Mouse (Mus musculus): Measurements from ENCODE around the gene Svep1. TPM values are rescaled to one million over a fixed set of nuclear protein-coding genes. Genes with fewer than 3 reads are reported as not detected.

Gene Svep1
- polyA plus RNA-seq, 1 experiment from 2014 or later: 0.31 TPM

DNA sequence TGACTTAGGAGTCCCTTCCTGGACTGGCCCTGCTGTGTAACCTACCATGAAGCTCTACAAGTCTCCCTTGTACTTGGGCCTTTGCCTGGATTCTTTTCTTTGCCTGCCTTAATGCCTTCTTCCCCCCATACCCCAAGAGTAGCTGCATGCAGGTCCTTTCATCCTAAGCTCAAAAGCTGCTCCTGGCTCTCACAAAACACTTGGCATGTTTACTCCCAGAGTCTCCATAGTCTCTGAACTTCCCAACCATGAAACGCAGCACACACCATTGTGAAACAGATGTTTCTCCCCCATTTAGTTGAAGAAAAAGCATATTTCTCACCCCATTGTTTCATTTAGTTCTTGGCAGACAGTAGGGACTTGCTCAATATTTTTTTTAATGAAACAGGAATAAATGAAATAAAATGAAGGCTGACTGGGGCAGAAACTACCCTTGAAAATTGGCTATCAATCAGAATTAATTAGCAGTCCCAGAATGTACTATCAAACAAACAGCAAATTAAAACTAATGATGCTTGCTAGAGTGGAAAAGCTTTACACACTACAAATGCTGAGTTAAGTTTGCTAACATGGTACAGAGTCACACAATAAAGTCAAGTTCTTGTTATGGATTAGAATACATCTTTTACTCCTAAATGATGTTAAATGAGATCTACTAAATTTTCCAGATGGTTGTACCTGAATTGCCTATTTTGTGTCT lies 72.9 kb downstream of the Svep1 start:
- Histone ChIP-seq H3K4me3 (replicated peaks) (no peak overlapping the region), H3K36me3 (replicated peaks) (no peaks in the 10 kb centered on the region), H3K9ac (no peak overlapping the region), H3K9me3 (replicated peaks) (no peaks in the 10 kb centered on the region), H3K4me2 (no peak overlapping the region), H3K27ac (replicated peaks) (no peak overlapping the region), H3K27me3 (no peaks in the 10 kb centered on the region), H3K4me1 (replicated peaks) (no peaks in the 10 kb centered on the region)
- ATAC-seq (ENCODE audit: insufficient read depth): no peak
- WGBS (ENCODE audit: insufficient replicate concordance): 60% methylated on average over 1 of the region's 1 CpGs

DNA sequence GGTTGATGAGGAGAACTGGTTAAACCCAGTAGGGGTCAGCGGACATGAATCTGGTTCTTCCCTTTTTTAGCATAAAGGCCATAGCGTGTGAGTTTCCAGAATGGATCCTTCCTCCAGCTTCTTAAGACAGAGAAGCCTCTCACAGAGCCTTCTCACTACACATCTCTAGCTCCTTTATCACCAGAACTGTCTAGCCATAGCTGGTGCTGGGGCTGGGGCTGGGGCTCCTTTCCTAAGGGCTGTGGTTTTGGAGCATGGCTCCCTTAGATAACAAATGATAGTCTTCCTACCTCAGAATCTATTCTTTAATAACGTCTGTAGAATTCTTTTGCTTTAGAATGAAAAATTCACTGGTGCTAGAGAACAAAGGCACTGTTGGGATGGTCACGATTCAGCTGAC lies 76.8 kb downstream of the Svep1 start:
- Histone ChIP-seq H3K4me1 (replicated peaks) (no peaks in the 10 kb centered on the region), H3K36me3 (replicated peaks) (no peaks in the 10 kb centered on the region), H3K4me2 (no peak overlapping the region), H3K4me3 (replicated peaks) (no peak overlapping the region), H3K27ac (replicated peaks) (no peak overlapping the region), H3K27me3 (no peaks in the 10 kb centered on the region), H3K9ac (no peak overlapping the region), H3K9me3 (replicated peaks) (no peaks in the 10 kb centered on the region)
- 36% methylated on average over 4 of the region's 4 CpGs for WGBS (ENCODE audit: insufficient replicate concordance)
- ATAC-seq (ENCODE audit: insufficient read depth): no peak

GRCm38 (mm10) chr4:58127024-58127423 lies 79.6 kb downstream of the Svep1 start:
- whole genome bisulfite sequencing (ENCODE audit: insufficient replicate concordance): 7% methylated on average over 5 of the region's 5 CpGs
- H3K27me3 ChIP-seq: no peaks in the 10 kb centered on the region
- H3K4me1 ChIP-seq (replicated peaks): no peaks in the 10 kb centered on the region
- H3K4me3 ChIP-seq (replicated peaks): no peak overlapping the region
- no peak overlapping the region for H3K9ac ChIP-seq
- no peaks in the 10 kb centered on the region for H3K9me3 ChIP-seq (replicated peaks)
- ATAC-seq (ENCODE audit: insufficient read depth): no peak
- H3K27ac ChIP-seq (replicated peaks): no peak overlapping the region
- H3K36me3 ChIP-seq (replicated peaks): no peaks in the 10 kb centered on the region
- no peak overlapping the region for H3K4me2 ChIP-seq

- H3K27ac ChIP-seq (replicated peaks): no peak overlapping the region
- H3K36me3 ChIP-seq (replicated peaks): no peaks in the 10 kb centered on the region
- no peak overlapping the region for H3K4me2 ChIP-seq
- 65% methylated on average over 8 of the region's 8 CpGs for WGBS (ENCODE audit: insufficient replicate concordance)
- H3K27me3 ChIP-seq: no peaks in the 10 kb centered on the region
- no peak for ATAC-seq (ENCODE audit: insufficient read depth)
- H3K9me3 ChIP-seq (replicated peaks): no peaks in the 10 kb centered on the region
- H3K4me1 ChIP-seq (replicated peaks): no peaks in the 10 kb centered on the region
- H3K4me3 ChIP-seq (replicated peaks): no peak overlapping the region
- H3K9ac ChIP-seq: no peak overlapping the region
Observed at GRCm38 (mm10) chr4:58115452-58115851, 91.2 kb downstream of the Svep1 start.

DNA sequence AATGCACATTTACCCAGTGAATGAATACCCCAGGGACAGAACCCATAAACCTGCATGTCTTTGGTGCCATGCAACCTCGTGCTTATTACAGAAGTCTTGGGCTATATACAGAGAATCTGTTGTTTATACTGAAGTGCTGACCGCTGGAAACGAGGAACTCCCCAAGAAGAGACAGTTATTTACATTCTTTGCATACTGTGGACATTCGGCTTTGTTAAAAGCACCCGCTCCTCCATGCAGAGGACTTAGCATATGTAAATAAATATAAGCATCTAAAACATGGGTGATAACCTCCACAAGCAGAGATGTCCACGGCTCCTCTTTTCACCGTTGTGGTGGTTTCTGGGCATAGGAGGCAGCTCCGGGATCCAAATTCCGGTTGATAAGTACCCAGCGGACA lies 95.7 kb downstream of the Svep1 start:
- Histone ChIP-seq H3K4me2 (no peak overlapping the region), H3K4me3 (replicated peaks) (no peak overlapping the region), H3K27ac (replicated peaks) (no peak overlapping the region), H3K36me3 (replicated peaks) (no peaks in the 10 kb centered on the region), H3K9ac (no peak overlapping the region), H3K27me3 (no peaks in the 10 kb centered on the region), H3K9me3 (replicated peaks) (no peaks in the 10 kb centered on the region), H3K4me1 (replicated peaks) (no peaks in the 10 kb centered on the region)
- 66% methylated on average over 10 of the region's 10 CpGs for WGBS (ENCODE audit: insufficient replicate concordance)
- ATAC-seq (ENCODE audit: insufficient read depth): no peak

DNA sequence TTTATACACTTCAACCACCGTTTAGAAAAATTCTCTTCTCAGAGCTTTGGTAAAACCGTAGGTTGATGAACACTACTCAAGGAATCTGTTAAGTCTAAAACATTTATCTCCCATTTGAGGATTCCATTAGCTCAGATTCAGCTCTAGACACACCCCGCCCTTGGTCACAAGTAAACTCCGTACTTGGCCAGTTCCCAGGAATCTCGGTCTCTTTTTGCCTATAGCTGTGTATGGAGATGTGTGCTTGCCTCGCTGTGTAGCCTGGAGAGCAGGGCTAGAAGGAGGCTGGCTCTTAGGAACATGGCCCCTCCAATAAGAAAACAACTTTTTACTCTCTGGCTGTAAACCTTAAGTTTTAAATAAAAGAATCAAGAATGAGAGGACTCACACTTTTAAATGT lies 96.9 kb downstream of the Svep1 start:
- Histone ChIP-seq H3K9ac (no peak overlapping the region), H3K4me2 (no peak overlapping the region), H3K4me3 (replicated peaks) (no peak overlapping the region), H3K27me3 (no peaks in the 10 kb centered on the region), H3K27ac (replicated peaks) (no peak overlapping the region), H3K36me3 (replicated peaks) (no peaks in the 10 kb centered on the region), H3K4me1 (replicated peaks) (no peaks in the 10 kb centered on the region), H3K9me3 (replicated peaks) (no peaks in the 10 kb centered on the region)
- ATAC-seq (ENCODE audit: insufficient read depth): no peak
- 69% methylated on average over 6 of the region's 6 CpGs for WGBS (ENCODE audit: insufficient replicate concordance)

GRCm38 (mm10) chr4:58108364-58108763 lies 98.3 kb downstream of the Svep1 start:
- Histone ChIP-seq H3K9ac (no peak overlapping the region), H3K9me3 (replicated peaks) (no peaks in the 10 kb centered on the region), H3K4me3 (replicated peaks) (no peak overlapping the region), H3K27me3 (no peaks in the 10 kb centered on the region), H3K27ac (replicated peaks) (no peak overlapping the region), H3K4me1 (replicated peaks) (no peaks in the 10 kb centered on the region), H3K4me2 (no peak overlapping the region), H3K36me3 (replicated peaks) (no peaks in the 10 kb centered on the region)
- ATAC-seq (ENCODE audit: insufficient read depth): no peak
- WGBS (ENCODE audit: insufficient replicate concordance): 61% methylated on average over 3 of the region's 3 CpGs

DNA sequence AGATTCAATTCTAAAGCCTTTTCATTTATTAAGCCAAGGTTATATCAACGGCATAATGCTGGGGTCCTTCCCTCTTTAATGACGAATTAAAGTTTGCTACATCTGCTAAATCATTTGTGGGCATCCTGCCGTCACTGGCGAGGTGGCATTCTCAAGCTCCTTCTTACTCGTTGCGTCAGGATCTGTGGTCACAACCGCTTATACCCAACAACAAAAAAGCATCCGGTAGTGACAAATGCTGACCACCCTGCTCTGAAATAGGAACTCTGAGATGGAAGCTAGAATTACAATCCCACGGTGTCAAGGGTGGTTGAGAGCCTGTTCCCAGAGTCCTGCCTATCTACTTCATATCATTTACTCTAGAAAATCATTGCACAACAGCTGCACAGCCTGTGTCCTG lies 108.9 kb downstream of the Svep1 start:
- Histone ChIP-seq H3K36me3 (replicated peaks) (no peaks in the 10 kb centered on the region), H3K4me1 (replicated peaks) (no peaks in the 10 kb centered on the region), H3K4me2 (no peak overlapping the region), H3K4me3 (replicated peaks) (no peak overlapping the region), H3K27me3 (no peaks in the 10 kb centered on the region), H3K9me3 (replicated peaks) (no peaks in the 10 kb centered on the region), H3K27ac (replicated peaks) (no peak overlapping the region), H3K9ac (no peak overlapping the region)
- 43% methylated on average over 9 of the region's 9 CpGs for WGBS (ENCODE audit: insufficient replicate concordance)
- ATAC-seq (ENCODE audit: insufficient read depth): no peak

DNA sequence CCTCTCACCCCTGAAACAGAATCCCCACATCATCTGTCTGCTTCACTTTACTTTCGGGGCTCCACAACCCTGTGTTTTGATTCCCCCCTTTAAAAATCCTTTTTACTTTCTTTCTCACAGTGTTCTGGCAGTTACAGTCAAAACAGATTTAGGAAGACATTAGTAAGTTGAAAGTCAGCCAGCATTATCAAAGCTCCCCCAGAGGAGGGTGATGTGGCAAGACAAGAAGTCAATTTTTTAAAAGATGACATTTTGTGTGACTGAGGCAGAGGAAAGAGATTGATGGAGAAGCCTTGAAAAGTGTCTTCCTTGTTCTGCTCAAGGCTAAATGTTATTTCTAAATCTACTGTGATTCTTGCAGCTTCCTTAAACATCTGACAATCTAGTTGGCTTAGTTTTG lies 119.9 kb downstream of the Svep1 start:
- ATAC-seq (ENCODE audit: insufficient read depth): no peak
- no peak overlapping the region for H3K4me3 ChIP-seq (replicated peaks)
- no peaks in the 10 kb centered on the region for H3K27me3 ChIP-seq
- H3K27ac ChIP-seq (replicated peaks): no peak overlapping the region
- H3K9me3 ChIP-seq (replicated peaks): no peaks in the 10 kb centered on the region
- no peaks in the 10 kb centered on the region for H3K4me1 ChIP-seq (replicated peaks)
- H3K9ac ChIP-seq: no peak overlapping the region
- no peaks in the 10 kb centered on the region for H3K36me3 ChIP-seq (replicated peaks)
- WGBS (ENCODE audit: insufficient replicate concordance): 34% methylated on average over 1 of the region's 1 CpGs
- H3K4me2 ChIP-seq: no peak overlapping the region

DNA sequence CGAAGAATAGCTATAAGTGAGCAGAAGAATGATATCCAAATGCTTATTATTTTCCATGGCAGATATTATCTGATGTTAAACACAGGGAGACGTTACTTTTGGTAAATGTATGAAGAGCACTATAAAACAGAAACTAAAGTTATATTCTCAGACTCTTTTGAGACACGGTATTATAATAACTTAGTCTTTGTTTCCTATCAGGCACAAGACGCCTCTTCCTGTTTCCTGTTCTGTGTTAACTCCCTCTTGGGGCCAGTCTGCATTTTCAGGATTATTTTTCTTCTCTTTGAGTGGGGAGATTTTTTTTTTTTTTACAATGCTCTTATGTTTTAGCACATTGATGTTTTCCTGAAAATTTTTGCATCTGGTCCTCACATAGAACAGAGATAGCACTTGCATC lies 120.5 kb downstream of the Svep1 start:
- Histone ChIP-seq H3K4me2 (no peak overlapping the region), H3K36me3 (replicated peaks) (no peaks in the 10 kb centered on the region), H3K27me3 (no peaks in the 10 kb centered on the region), H3K9me3 (replicated peaks) (no peaks in the 10 kb centered on the region), H3K27ac (replicated peaks) (no peak overlapping the region), H3K9ac (no peak overlapping the region), H3K4me3 (replicated peaks) (no peak overlapping the region), H3K4me1 (replicated peaks) (no peaks in the 10 kb centered on the region)
- no peak for ATAC-seq (ENCODE audit: insufficient read depth)
- 22% methylated on average over 4 of the region's 4 CpGs for whole genome bisulfite sequencing (ENCODE audit: insufficient replicate concordance)

- ATAC-seq (ENCODE audit: insufficient read depth): no peak
- Histone ChIP-seq H3K4me2 (no peak overlapping the region), H3K27ac (replicated peaks) (no peak overlapping the region), H3K36me3 (replicated peaks) (no peaks in the 10 kb centered on the region), H3K4me1 (replicated peaks) (no peaks in the 10 kb centered on the region), H3K9me3 (replicated peaks) (no peaks in the 10 kb centered on the region), H3K4me3 (replicated peaks) (no peak overlapping the region), H3K27me3 (no peaks in the 10 kb centered on the region), H3K9ac (no peak overlapping the region)
- WGBS (ENCODE audit: insufficient replicate concordance): 58% methylated on average over 3 of the region's 3 CpGs
Observed at GRCm38 (mm10) chr4:58085340-58085739, 121.3 kb downstream of the Svep1 start.

DNA sequence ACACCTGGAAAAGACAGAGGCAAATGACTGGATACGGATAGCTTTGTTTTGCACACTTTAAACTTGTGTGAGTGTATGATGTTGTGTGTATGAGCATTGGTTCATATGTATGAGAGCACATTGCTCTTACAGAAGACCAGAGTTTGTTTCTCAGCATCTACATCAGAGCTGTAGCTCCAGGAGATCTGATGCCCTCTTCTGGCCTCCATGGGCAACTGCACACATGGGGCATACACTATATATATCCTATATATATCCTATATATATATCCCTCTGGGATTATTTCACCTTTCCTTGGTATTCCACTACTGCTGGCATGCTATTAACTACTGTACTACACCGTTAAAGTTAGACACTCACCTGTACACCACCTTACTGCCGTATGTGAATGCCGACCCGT lies 122.5 kb downstream of the Svep1 start:
- Histone ChIP-seq H3K4me2 (no peak overlapping the region), H3K9me3 (replicated peaks) (no peaks in the 10 kb centered on the region), H3K36me3 (replicated peaks) (no peaks in the 10 kb centered on the region), H3K4me3 (replicated peaks) (no peak overlapping the region), H3K27me3 (no peaks in the 10 kb centered on the region), H3K4me1 (replicated peaks) (no peaks in the 10 kb centered on the region), H3K27ac (replicated peaks) (no peak overlapping the region), H3K9ac (no peak overlapping the region)
- 89% methylated on average over 5 of the region's 5 CpGs for WGBS (ENCODE audit: insufficient replicate concordance)
- no peak for ATAC-seq (ENCODE audit: insufficient read depth)

Data from liver, embryonic 15.5 days (tissue).